Mouse (Mus musculus): ENCODE measurements around the gene Twf1. TPM values are rescaled to one million over a fixed set of nuclear protein-coding genes. Genes with fewer than 3 reads are reported as not detected.

The Twf1 gene
- polyA plus RNA-seq, 1 experiment = 54.2 TPM

DNA sequence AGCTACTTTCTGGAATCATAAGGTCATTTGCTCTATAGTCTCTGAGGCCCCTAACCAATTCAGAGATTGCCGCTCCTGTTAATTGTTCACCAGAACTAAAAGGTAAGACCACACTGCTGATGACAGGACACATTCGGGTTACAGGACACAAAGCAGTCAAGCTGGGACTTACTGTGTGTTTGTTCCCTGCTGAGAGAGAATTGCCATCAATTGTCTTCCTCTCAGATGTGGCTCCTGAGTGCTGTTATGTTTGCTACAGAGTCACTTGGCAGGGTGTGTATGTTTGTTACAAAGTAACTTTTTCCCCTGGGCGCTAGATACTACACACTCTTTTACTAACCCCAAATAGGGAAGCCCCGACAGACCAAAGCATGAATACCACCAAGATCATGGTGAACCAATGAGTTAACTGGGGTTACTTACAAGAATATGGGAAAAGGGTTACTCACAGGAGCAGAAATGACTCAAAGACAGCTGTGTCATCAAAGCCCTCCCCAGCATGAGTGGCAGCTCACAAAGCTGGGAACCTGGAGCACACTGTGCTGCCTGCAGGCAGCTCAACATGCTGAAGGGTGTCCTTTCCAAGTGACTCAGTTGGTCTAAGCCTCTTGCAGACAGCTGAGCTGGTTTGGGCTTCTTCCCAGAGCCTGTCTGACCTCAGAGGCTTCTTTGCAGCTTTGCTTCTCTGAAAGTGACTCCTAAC is 15.0 kb downstream of the Twf1 start:
- H3K4me3 ChIP-seq (ENCODE audit: insufficient read depth, low read depth, low read length) = no peak overlapping the region
- 52% methylated on average over 4 of the region's 4 CpGs for WGBS
- peak; percentile 27 for DNase-seq
- no peaks in the 10 kb centered on the region for H3K27me3 ChIP-seq (replicated peaks; ENCODE audit: control insufficient read depth, insufficient read depth, low read length)
- TF ChIP-seq CTCF (conservative IDR thresholded peaks at IDR 0.05; ENCODE audit: insufficient read depth, insufficient read length, low read depth, low read length) (no peak), POLR2A (IDR thresholded peaks at IDR 0.05; ENCODE audit: low read depth, low read length) (no peak)
- no peaks in the 10 kb centered on the region for H3K36me3 ChIP-seq (ENCODE audit: control insufficient read depth, insufficient read depth, low read length)
- H3K27ac ChIP-seq (ENCODE audit: insufficient read depth, low read depth, low read length) = no peak overlapping the region
- no peaks in the 10 kb centered on the region for H3K4me1 ChIP-seq (ENCODE audit: control insufficient read depth, insufficient read depth, low read length)

DNA sequence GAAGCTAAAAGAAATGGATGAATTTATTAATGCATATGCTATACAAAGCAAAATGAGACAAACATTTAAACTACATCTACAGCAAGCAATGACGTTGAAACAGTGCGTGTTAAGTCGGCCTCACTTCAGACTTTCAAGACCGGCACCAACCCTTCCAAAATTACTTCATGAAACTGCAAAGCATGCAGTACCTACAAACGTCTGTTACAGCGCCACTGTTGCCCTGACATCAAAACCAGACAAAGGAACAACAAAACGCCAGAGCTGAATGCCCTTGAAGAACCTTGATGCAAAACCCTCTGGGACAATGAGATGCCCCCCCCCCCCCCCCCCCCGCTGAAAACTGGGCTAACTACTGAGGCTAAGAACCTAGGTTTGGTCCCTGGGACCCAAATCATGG is 16.9 kb downstream of the Twf1 start:
- no peaks in the 10 kb centered on the region for H3K36me3 ChIP-seq (ENCODE audit: control insufficient read depth, insufficient read depth, low read length)
- no peak for DNase-seq
- H3K27me3 ChIP-seq (replicated peaks; ENCODE audit: control insufficient read depth, insufficient read depth, low read length) = no peaks in the 10 kb centered on the region
- no peak overlapping the region for H3K27ac ChIP-seq (ENCODE audit: insufficient read depth, low read depth, low read length)
- WGBS = 75% methylated on average over 8 of the region's 8 CpGs
- TF ChIP-seq POLR2A (IDR thresholded peaks at IDR 0.05; ENCODE audit: low read depth, low read length) (no peak), CTCF (conservative IDR thresholded peaks at IDR 0.05; ENCODE audit: insufficient read depth, insufficient read length, low read depth, low read length) (no peak)
- H3K4me1 ChIP-seq (ENCODE audit: control insufficient read depth, insufficient read depth, low read length) = no peaks in the 10 kb centered on the region; the same call in 1 of the 2 replicates
- H3K4me3 ChIP-seq (ENCODE audit: insufficient read depth, low read depth, low read length) = no peak overlapping the region

DNA sequence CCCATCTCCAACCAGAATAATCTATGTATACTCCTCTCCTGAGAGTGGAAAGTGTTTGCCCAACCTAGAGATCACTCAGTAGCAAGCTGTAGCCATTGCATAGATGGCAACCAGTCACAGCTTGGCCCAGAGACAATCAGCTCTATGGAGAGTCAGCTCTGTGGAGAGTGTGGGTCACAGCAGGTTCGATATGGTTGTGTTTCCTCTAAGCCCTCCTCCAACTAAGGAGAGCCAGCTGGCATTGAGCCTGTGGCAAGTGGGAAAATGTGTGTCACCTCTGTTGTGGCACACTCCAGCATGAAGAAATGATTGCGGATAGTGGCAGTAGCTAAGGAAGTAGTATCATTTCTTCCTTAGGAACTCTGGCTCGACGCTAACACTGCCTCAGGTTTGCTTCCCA is 18.2 kb downstream of the Twf1 start:
- no peak overlapping the region for H3K27ac ChIP-seq (ENCODE audit: insufficient read depth, low read depth, low read length)
- DNase-seq = no peak
- no peaks in the 10 kb centered on the region for H3K36me3 ChIP-seq (ENCODE audit: control insufficient read depth, insufficient read depth, low read length)
- H3K27me3 ChIP-seq (replicated peaks; ENCODE audit: control insufficient read depth, insufficient read depth, low read length) = no peaks in the 10 kb centered on the region
- 81% methylated on average over 4 of the region's 4 CpGs for WGBS
- no peak overlapping the region for H3K4me3 ChIP-seq (ENCODE audit: insufficient read depth, low read depth, low read length)
- no peak for TF ChIP-seq POLR2A (IDR thresholded peaks at IDR 0.05; ENCODE audit: low read depth, low read length)
- TF ChIP-seq CTCF (conservative IDR thresholded peaks at IDR 0.05; ENCODE audit: insufficient read depth, insufficient read length, low read depth, low read length) = no peak
- H3K4me1 ChIP-seq (ENCODE audit: control insufficient read depth, insufficient read depth, low read length) = no peaks in the 10 kb centered on the region; the same call in 1 of the 2 replicates

DNA sequence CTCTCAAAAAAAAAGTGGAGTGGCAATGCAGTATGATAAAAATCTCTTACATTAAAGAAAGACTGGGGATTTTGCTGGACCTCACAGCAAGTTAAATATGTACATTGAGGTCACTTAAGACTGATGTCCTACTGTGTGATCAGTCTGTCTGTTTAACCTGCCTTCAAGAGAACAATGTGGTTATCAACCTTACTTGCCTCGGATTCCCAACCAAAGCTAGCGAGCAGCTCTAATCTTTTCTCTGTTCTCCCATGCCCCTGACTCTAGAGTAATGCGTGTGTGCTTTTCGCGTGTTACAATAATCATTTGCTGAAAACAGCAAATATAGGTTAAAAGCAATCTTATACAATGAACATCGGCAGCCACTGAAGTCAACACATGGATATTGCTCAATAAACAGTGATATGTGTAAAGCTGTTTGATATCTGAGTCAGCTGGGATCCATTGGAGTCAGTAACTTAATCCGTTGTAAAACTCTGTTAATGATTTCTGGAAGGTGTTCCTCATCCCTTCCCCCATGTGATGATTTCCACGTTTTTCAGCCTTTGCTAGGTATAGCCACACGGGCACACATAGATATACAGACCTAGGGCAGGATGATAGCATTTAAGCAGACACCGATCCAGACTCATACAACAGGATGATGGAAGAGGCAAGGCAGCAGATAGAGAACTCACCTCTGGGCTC is 21.1 kb downstream of the Twf1 start:
- H3K27ac ChIP-seq (ENCODE audit: insufficient read depth, low read depth, low read length) = no peak overlapping the region
- TF ChIP-seq CTCF (conservative IDR thresholded peaks at IDR 0.05; ENCODE audit: insufficient read depth, insufficient read length, low read depth, low read length) (no peak), POLR2A (IDR thresholded peaks at IDR 0.05; ENCODE audit: low read depth, low read length) (no peak)
- no peaks in the 10 kb centered on the region; the same call in 1 of the 2 replicates for H3K4me1 ChIP-seq (ENCODE audit: control insufficient read depth, insufficient read depth, low read length)
- H3K36me3 ChIP-seq (ENCODE audit: control insufficient read depth, insufficient read depth, low read length) = no peaks in the 10 kb centered on the region
- H3K4me3 ChIP-seq (ENCODE audit: insufficient read depth, low read depth, low read length) = no peak overlapping the region
- no peak for DNase-seq
- H3K27me3 ChIP-seq (replicated peaks; ENCODE audit: control insufficient read depth, insufficient read depth, low read length) = no peaks in the 10 kb centered on the region
- WGBS = 72% methylated on average over 10 of the region's 10 CpGs

DNA sequence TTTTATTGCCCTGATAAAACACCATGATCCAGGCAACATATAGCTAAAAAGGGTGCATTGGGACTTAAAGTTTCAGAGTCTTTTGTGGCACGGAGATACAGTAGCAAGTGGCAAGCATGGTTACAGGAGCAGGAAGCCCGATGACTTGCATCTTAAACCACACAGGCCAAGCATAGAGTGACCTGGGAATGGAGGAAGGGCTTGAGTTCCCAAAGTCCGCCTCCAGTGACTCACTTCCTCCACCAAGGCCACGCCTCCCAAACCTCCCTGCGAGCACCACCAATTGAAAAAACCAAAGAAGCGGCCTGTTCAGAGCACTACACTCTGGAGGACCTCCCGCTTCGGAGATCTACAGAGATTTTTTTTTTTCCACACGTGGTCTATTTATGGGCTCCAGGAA is 23.8 kb downstream of the Twf1 start:
- DNase-seq = no peak
- TF ChIP-seq POLR2A (IDR thresholded peaks at IDR 0.05; ENCODE audit: low read depth, low read length) (no peak), CTCF (conservative IDR thresholded peaks at IDR 0.05; ENCODE audit: insufficient read depth, insufficient read length, low read depth, low read length) (no peak)
- WGBS = 86% methylated on average over 9 of the region's 9 CpGs

DNA sequence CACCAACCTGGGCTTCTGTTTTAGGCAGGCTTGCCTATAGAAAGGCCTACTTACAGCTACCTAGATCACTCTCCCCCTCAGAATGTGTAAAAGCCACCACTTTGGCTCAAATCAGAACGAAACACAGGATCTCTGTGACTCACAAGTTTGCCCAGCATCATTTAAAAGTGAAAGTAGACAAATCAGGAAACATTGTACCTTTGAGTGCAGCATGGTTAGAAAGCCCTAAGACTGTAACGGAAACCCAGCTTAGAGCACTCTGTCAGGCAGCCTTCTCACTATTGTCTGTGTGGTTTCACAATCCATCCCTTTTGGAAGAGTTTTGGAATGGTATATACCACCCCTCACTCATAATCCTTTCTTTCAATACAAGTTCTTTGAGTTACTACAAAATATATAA is 24.8 kb downstream of the Twf1 start:
- no peaks in the 10 kb centered on the region; the same call in 1 of the 2 replicates for H3K36me3 ChIP-seq (ENCODE audit: control insufficient read depth, insufficient read depth, low read length)
- TF ChIP-seq CTCF (conservative IDR thresholded peaks at IDR 0.05; ENCODE audit: insufficient read depth, insufficient read length, low read depth, low read length) (no peak), POLR2A (IDR thresholded peaks at IDR 0.05; ENCODE audit: low read depth, low read length) (no peak)
- H3K4me1 ChIP-seq (ENCODE audit: control insufficient read depth, insufficient read depth, low read length) = no peaks in the 10 kb centered on the region; the same call in 1 of the 2 replicates
- no peak overlapping the region for H3K4me3 ChIP-seq (ENCODE audit: insufficient read depth, low read depth, low read length)
- H3K27me3 ChIP-seq (replicated peaks; ENCODE audit: control insufficient read depth, insufficient read depth, low read length) = no peaks in the 10 kb centered on the region
- H3K27ac ChIP-seq (ENCODE audit: insufficient read depth, low read depth, low read length) = no peak overlapping the region
- WGBS = 92% methylated on average over 2 of the region's 2 CpGs
- DNase-seq = no peak

More for the DNA sequence above, 23.8 kb downstream of the Twf1 start:
- Histone ChIP-seq H3K4me3 (ENCODE audit: insufficient read depth, low read depth, low read length) (no peak overlapping the region), H3K27me3 (replicated peaks; ENCODE audit: control insufficient read depth, insufficient read depth, low read length) (no peaks in the 10 kb centered on the region), H3K4me1 (ENCODE audit: control insufficient read depth, insufficient read depth, low read length) (no peaks in the 10 kb centered on the region; the same call in 1 of the 2 replicates), H3K27ac (ENCODE audit: insufficient read depth, low read depth, low read length) (no peak overlapping the region), H3K36me3 (ENCODE audit: control insufficient read depth, insufficient read depth, low read length) (no peaks in the 10 kb centered on the region; the same call in 1 of the 2 replicates)

Measured in kidney, adult 2 months (tissue).